Mouse (Mus musculus) myocyte (in vitro differentiated cells): ENCODE measurements around the gene Zfp638. TPM values are rescaled to one million over a fixed set of nuclear protein-coding genes. Genes with fewer than 3 reads are reported as not detected.

Experiments
- H3K27me3 ChIP-seq: one replicate; pipeline ENCODE4 v1.6.1; 2011; ENCODE audit not compliant: control insufficient read depth, insufficient read depth, insufficient read length
- H3K36me3 ChIP-seq: one replicate; pipeline ENCODE4 v1.6.1; 2011; ENCODE audit not compliant: control insufficient read depth, insufficient read depth
- H3K4me2 ChIP-seq: one replicate; pipeline ENCODE4 v1.6.1; 2011; ENCODE audit warnings: low read depth, control low read depth
- H3K4me3 ChIP-seq: one replicate; pipeline ENCODE4 v1.5.1; 2011; ENCODE audit warnings: mild to moderate bottlenecking, control low read depth, moderate library complexity
- H3K79me2 ChIP-seq: one replicate; pipeline ENCODE4 v1.6.1; 2011; ENCODE audit not compliant: control insufficient read depth, insufficient read depth
- H3ac ChIP-seq: one replicate; pipeline ENCODE4 v1.6.1; 2011; ENCODE audit not compliant: control insufficient read depth, insufficient read length
- CEBPB ChIP-seq: IDR thresholded peaks from 2 replicates; pipeline ENCODE4 v1.6.1; 2011; ENCODE audit warnings: mild to moderate bottlenecking, moderate library complexity; ENCODE audit not compliant: poor library complexity, insufficient read depth, severe bottlenecking
- E2F4 ChIP-seq: IDR thresholded peaks from one replicate; pipeline ENCODE4 v1.6.1; 2011; ENCODE audit warnings: mild to moderate bottlenecking, control low read depth, moderate library complexity; ENCODE audit not compliant: insufficient read depth
- MAX ChIP-seq: IDR thresholded peaks from one replicate; pipeline ENCODE4 v1.6.1; 2011; ENCODE audit warnings: low read depth, mild to moderate bottlenecking, control low read depth
- MYOD1 ChIP-seq, 3 experiments: IDR thresholded peaks; one replicate each; pipeline ENCODE4 v1.6.1; 2011; ENCODE audit warnings: control low read depth in 2 of 3, low read depth in 2 of 3, mild to moderate bottlenecking in 2 of 3, moderate library complexity in 1 of 3; ENCODE audit not compliant: insufficient read length in 2 of 3, control insufficient read depth in 1 of 3
- MYOG ChIP-seq, 3 experiments: IDR thresholded peaks; one replicate each; pipeline ENCODE4 v1.6.1; 2011; ENCODE audit warnings: control low read depth in 2 of 3, low read depth in 2 of 3, mild to moderate bottlenecking in 2 of 3; ENCODE audit not compliant: insufficient read length in 2 of 3, control insufficient read depth in 1 of 3, insufficient read depth in 1 of 3
- POLR2A ChIP-seq: IDR thresholded peaks from one replicate; pipeline ENCODE4 v1.6.1; 2011; ENCODE audit warnings: low read depth, mild to moderate bottlenecking, control low read depth, moderate library complexity; ENCODE audit not compliant: insufficient read length
- POLR2AphosphoS2 ChIP-seq: IDR thresholded peaks from one replicate; pipeline ENCODE4 v1.6.1; 2011; ENCODE audit warnings: low read depth, control low read depth; ENCODE audit not compliant: insufficient read length
- REST ChIP-seq: IDR thresholded peaks from one replicate; pipeline ENCODE4 v1.6.1; 2011; ENCODE audit warnings: mild to moderate bottlenecking, control low read depth, moderate library complexity; ENCODE audit not compliant: insufficient read depth, insufficient read length
- SRF ChIP-seq: IDR thresholded peaks from one replicate; pipeline ENCODE4 v1.6.1; 2011; ENCODE audit warnings: low read depth; ENCODE audit not compliant: control insufficient read depth, insufficient read length
- TCF12 ChIP-seq: IDR thresholded peaks from one replicate; pipeline ENCODE4 v1.6.1; 2011; ENCODE audit warnings: mild to moderate bottlenecking, control low read depth; ENCODE audit not compliant: poor library complexity, insufficient read depth, severe bottlenecking
- TCF3 ChIP-seq: IDR thresholded peaks from one replicate; pipeline ENCODE4 v1.6.1; 2011; ENCODE audit warnings: low read depth, control low read depth; ENCODE audit not compliant: insufficient read length
- USF1 ChIP-seq: IDR thresholded peaks from one replicate; pipeline ENCODE4 v1.6.1; 2011; ENCODE audit warnings: low read depth, mild to moderate bottlenecking, control low read depth, moderate library complexity
- polyA plus RNA-seq: library from polyadenylated mRNA; unstranded; fragments of >200 nt; fragmentation: generic; extraction: Trizol; gene quantifications from one replicate; pipeline ENCODE4 v1.2.1, GENCODE M21; 2012; ENCODE audit warnings: missing spikeins

The Zfp638 gene
- polyA plus RNA-seq, 1 experiment: 6.0 TPM

- Histone ChIP-seq H3ac (peak overlapping the region; percentile 81), H3K4me2 (peak overlapping the region; percentile 90), H3K27me3 (no peaks in the 10 kb centered on the region), H3K36me3 (no peaks in the 10 kb centered on the region), H3K79me2 (peaks cover 52% of the 10 kb centered on the region), H3K4me3 (peak overlapping the region; percentile 75)
- TF ChIP-seq MYOD1 (IDR thresholded peaks at IDR 0.05; ENCODE audit: control insufficient read depth in 1 of 3, insufficient read length in 2 of 3, low read depth in 2 of 3) (no peak), E2F4 (no peak), TCF12 (no peak), REST (no peak), SRF (no peak), MYOG (IDR thresholded peaks at IDR 0.05; ENCODE audit: control insufficient read depth in 1 of 3, insufficient read depth in 1 of 3, insufficient read length in 2 of 3, low read depth in 2 of 3) (no peak), POLR2A (no peak), USF1 (no peak), TCF3 (no peak), MAX (no peak), POLR2AphosphoS2 (no peak), CEBPB (no peak)
Measured at GRCm38 (mm10) chr6:83914720-83915271, 47.9 kb downstream of the Zfp638 start.

- TF ChIP-seq MYOG (IDR thresholded peaks at IDR 0.05; ENCODE audit: control insufficient read depth in 1 of 3, insufficient read depth in 1 of 3, insufficient read length in 2 of 3, low read depth in 2 of 3): no peak
- peak; percentile 84 for TF ChIP-seq REST
- TF ChIP-seq MYOD1 (IDR thresholded peaks at IDR 0.05; ENCODE audit: control insufficient read depth in 1 of 3, insufficient read length in 2 of 3, low read depth in 2 of 3): no peak
- Histone ChIP-seq H3K79me2 (peaks cover 98% of the 10 kb centered on the region), H3K27me3 (no peaks in the 10 kb centered on the region), H3K36me3 (peaks cover 12% of the 10 kb centered on the region), H3K4me3 (no peak overlapping the region), H3ac (no peak overlapping the region), H3K4me2 (no peak overlapping the region)
Measured at GRCm38 (mm10) chr6:83927418-83927817, 60.5 kb downstream of the Zfp638 start.

DNA sequence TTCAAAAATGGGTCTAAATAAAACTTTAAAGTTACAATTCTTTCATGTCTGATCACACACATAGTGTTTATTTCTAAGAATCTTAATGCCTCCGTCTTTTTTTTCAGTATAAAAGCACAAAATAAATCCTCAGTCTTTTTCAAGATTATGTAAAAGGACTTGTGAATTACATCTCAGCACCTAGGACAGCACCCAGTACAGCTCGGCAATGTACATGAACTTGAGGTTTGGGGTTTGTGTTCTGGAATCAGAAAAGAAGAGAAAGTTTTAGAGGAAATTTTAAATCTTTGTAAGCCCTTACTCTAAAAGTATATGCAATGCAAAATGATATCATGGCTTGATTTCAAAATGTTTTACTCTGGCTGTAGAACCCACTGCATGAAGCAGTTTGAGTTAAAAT, 61.3 kb downstream of the Zfp638 start:
- Histone ChIP-seq H3K79me2 (peaks cover 98% of the 10 kb centered on the region), H3K4me2 (no peak overlapping the region), H3K27me3 (no peaks in the 10 kb centered on the region), H3K36me3 (peaks cover 17% of the 10 kb centered on the region), H3ac (no peak overlapping the region), H3K4me3 (no peak overlapping the region)
- TF ChIP-seq POLR2A (no peak), REST (peak; percentile 67)

DNA sequence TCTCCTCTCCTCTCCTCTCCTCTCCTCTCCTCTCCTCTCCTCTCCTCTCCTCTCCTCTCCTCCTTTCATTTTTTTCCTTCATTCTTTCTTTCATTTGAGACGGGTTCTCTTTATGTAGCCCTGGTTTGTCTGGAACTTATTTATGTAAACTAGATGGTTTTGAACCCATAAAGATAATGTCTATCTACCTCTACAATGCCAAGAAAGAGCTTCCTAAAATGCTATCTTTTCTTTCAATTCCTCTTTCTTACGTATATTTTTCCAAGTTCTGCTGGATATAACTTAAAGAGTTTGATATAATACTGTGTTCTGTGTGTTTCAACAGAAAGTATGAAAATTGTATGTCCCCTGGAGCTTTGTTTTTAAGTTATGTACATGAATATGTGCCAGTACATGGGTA, 72.6 kb downstream of the Zfp638 start:
- peaks cover 18% of the 10 kb centered on the region for H3K79me2 ChIP-seq
- H3K4me2 ChIP-seq: no peak overlapping the region
- no peak overlapping the region for H3ac ChIP-seq
- H3K4me3 ChIP-seq: no peak overlapping the region
- no peak for TF ChIP-seq MAX
- no peak for TF ChIP-seq USF1
- TF ChIP-seq TCF12: no peak
- TF ChIP-seq MYOG (IDR thresholded peaks at IDR 0.05; ENCODE audit: control insufficient read depth in 1 of 3, insufficient read depth in 1 of 3, insufficient read length in 2 of 3, low read depth in 2 of 3): no peak
- no peaks in the 10 kb centered on the region for H3K27me3 ChIP-seq
- peaks cover 50% of the 10 kb centered on the region for H3K36me3 ChIP-seq

DNA sequence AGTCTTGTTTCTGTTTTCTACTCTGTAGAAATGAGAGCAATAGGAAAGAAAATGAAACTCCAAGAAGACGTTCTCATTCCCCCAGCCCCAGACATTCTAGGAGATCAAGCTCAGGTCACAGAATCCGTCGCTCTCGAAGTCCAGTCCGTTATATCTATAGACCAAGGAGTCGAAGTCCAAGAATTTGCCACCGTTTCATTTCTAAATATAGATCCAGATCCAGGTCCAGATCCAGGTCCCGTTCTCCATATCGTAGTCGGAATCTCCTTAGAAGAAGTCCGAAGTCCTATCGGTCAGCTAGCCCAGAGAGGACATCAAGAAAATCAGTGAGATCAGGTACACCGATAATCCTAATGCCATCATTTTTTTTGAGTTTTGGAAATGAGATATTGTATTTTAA, 75.9 kb downstream of the Zfp638 start:
- H3K27me3 ChIP-seq: no peaks in the 10 kb centered on the region
- H3K4me2 ChIP-seq: no peak overlapping the region
- no peak overlapping the region for H3K4me3 ChIP-seq
- H3ac ChIP-seq: no peak overlapping the region
- TF ChIP-seq SRF (no peak), MYOG (IDR thresholded peaks at IDR 0.05; ENCODE audit: control insufficient read depth in 1 of 3, insufficient read depth in 1 of 3, insufficient read length in 2 of 3, low read depth in 2 of 3) (no peak), MYOD1 (IDR thresholded peaks at IDR 0.05; ENCODE audit: control insufficient read depth in 1 of 3, insufficient read length in 2 of 3, low read depth in 2 of 3) (no peak), CEBPB (no peak), POLR2AphosphoS2 (no peak), E2F4 (no peak), MAX (no peak), USF1 (no peak)
- no peaks in the 10 kb centered on the region for H3K79me2 ChIP-seq
- peaks cover 69% of the 10 kb centered on the region for H3K36me3 ChIP-seq

- H3ac ChIP-seq: no peak overlapping the region
- no peaks in the 10 kb centered on the region for H3K79me2 ChIP-seq
- no peak overlapping the region for H3K4me2 ChIP-seq
- no peaks in the 10 kb centered on the region for H3K27me3 ChIP-seq
- H3K36me3 ChIP-seq: peaks cover 58% of the 10 kb centered on the region
- H3K4me3 ChIP-seq: no peak overlapping the region
- TF ChIP-seq MYOG (IDR thresholded peaks at IDR 0.05; ENCODE audit: control insufficient read depth in 1 of 3, insufficient read depth in 1 of 3, insufficient read length in 2 of 3, low read depth in 2 of 3): no peak
Measured at GRCm38 (mm10) chr6:83953603-83954002, 86.7 kb downstream of the Zfp638 start.
